Mouse (Mus musculus): ENCODE results near the gene Ccdc61. TPM values are rescaled to one million over a fixed set of nuclear protein-coding genes. Genes with fewer than 3 reads are reported as not detected.
"Not testable (repeated sequence)": the region's sequence is repeated elsewhere in the genome, so short reads cannot be mapped to it uniquely, and the experiment has no call there.

Gene Ccdc61
- polyA plus RNA-seq, 1 experiment from 2014 or later: 28.0 TPM

GRCm38 (mm10) chr7:18875372-18875771, 34.8 kb downstream of the Ccdc61 start:
- WGBS: 76% methylated on average over 5 of the region's 5 CpGs
- Histone ChIP-seq H3K4me2 (no peak overlapping the region), H3K27me3 (no peaks in the 10 kb centered on the region; the same call in 1 of the 2 replicates)

GRCm38 (mm10) chr7:18873253-18873652, 37.0 kb downstream of the Ccdc61 start:
- Histone ChIP-seq H3K36me3 (no peaks in the 10 kb centered on the region), H3K27ac (no peak overlapping the region), H3K4me3 (peak overlapping the region; percentile 38), H3K4me1 (peaks cover 8% of the 10 kb centered on the region), H3K9ac (0 out of 2 replicates have a peak overlapping the region, but pooled peaks have one; percentile 28), H3K4me2 (peak overlapping the region; percentile 72), H3K9me3 (no peaks in the 10 kb centered on the region), H3K27me3 (no peaks in the 10 kb centered on the region; the same call in 1 of the 2 replicates)
- WGBS: 0% methylated on average over 10 of the region's 10 CpGs
- peak; percentile 56; the same call in 1 of the 2 replicates for ATAC-seq (ENCODE audit: insufficient number of reproducible peaks, low FRiP score, low TSS enrichment, low read depth)

More at GRCm38 (mm10) chr7:18875372-18875771, 34.8 kb downstream of the Ccdc61 start:
- no peak overlapping the region for H3K27ac ChIP-seq
- no peak for ATAC-seq (ENCODE audit: insufficient number of reproducible peaks, low FRiP score, low TSS enrichment, low read depth)
- H3K9me3 ChIP-seq: no peaks in the 10 kb centered on the region
- H3K4me3 ChIP-seq: no peak overlapping the region
- H3K9ac ChIP-seq: no peak overlapping the region
- no peaks in the 10 kb centered on the region for H3K36me3 ChIP-seq
- peaks cover 8% of the 10 kb centered on the region for H3K4me1 ChIP-seq

- 4% methylated on average over 7 of the region's 7 CpGs for WGBS
- Histone ChIP-seq H3K27me3 (no peaks in the 10 kb centered on the region; the same call in 1 of the 2 replicates), H3K4me2 (peak overlapping the region; percentile 72), H3K4me3 (peak overlapping the region; percentile 38), H3K27ac (no peak overlapping the region), H3K9me3 (no peaks in the 10 kb centered on the region), H3K4me1 (peaks cover 8% of the 10 kb centered on the region), H3K36me3 (no peaks in the 10 kb centered on the region), H3K9ac (0 out of 2 replicates have a peak overlapping the region, but pooled peaks have one; percentile 28)
- no peak for ATAC-seq (ENCODE audit: insufficient number of reproducible peaks, low FRiP score, low TSS enrichment, low read depth)
Measured at GRCm38 (mm10) chr7:18872816-18873215, 37.4 kb downstream of the Ccdc61 start.

- no peak overlapping the region for H3K9ac ChIP-seq
- ATAC-seq (ENCODE audit: insufficient number of reproducible peaks, low FRiP score, low TSS enrichment, low read depth): no peak
Measured at GRCm38 (mm10) chr7:18872014-18872802, 38.0 kb downstream of the Ccdc61 start.

GRCm38 (mm10) chr7:18871031-18871430, 39.2 kb downstream of the Ccdc61 start, which contains the start of gene Pglyrp1:
Gene Pglyrp1, plus strand, starts transcription at chr7:18871331.
- not testable (repeated sequence) for H3K4me1 ChIP-seq; H3K9me3 ChIP-seq; H3K4me3 ChIP-seq; H3K36me3 ChIP-seq; H3K9ac ChIP-seq; H3K4me2 ChIP-seq; H3K27ac ChIP-seq; H3K27me3 ChIP-seq; ATAC-seq (ENCODE audit: insufficient number of reproducible peaks, low FRiP score, low TSS enrichment, low read depth)
- 67% methylated on average over 1 of the region's 8 CpGs for WGBS

More at GRCm38 (mm10) chr7:18872014-18872802, 38.0 kb downstream of the Ccdc61 start:
- Histone ChIP-seq H3K27me3 (no peaks in the 10 kb centered on the region; the same call in 1 of the 2 replicates), H3K27ac (no peak overlapping the region), H3K4me1 (peaks cover 8% of the 10 kb centered on the region), H3K4me3 (peak overlapping the region; percentile 38), H3K36me3 (no peaks in the 10 kb centered on the region), H3K4me2 (peak overlapping the region; percentile 72), H3K9me3 (no peaks in the 10 kb centered on the region)
- WGBS: 18% methylated on average over 13 of the region's 14 CpGs

GRCm38 (mm10) chr7:18868491-18868890, 41.7 kb downstream of the Ccdc61 start:
- WGBS: 90% methylated on average over 2 of the region's 2 CpGs
- H3K9me3 ChIP-seq: no peaks in the 10 kb centered on the region

GRCm38 (mm10) chr7:18862801-18863200, 47.4 kb downstream of the Ccdc61 start:
- H3K4me2 ChIP-seq: no peak overlapping the region
- no peaks in the 10 kb centered on the region for H3K36me3 ChIP-seq
- no peak overlapping the region for H3K9ac ChIP-seq
- no peaks in the 10 kb centered on the region for H3K4me1 ChIP-seq
- no peaks in the 10 kb centered on the region for H3K9me3 ChIP-seq
- no peak overlapping the region for H3K27ac ChIP-seq
- H3K4me3 ChIP-seq: no peak overlapping the region
- ATAC-seq (ENCODE audit: insufficient number of reproducible peaks, low FRiP score, low TSS enrichment, low read depth): no peak
- WGBS: 66% methylated on average over 6 of the region's 6 CpGs
- no peaks in the 10 kb centered on the region for H3K27me3 ChIP-seq

More at GRCm38 (mm10) chr7:18868491-18868890, 41.7 kb downstream of the Ccdc61 start:
- Histone ChIP-seq H3K4me3 (no peak overlapping the region), H3K4me1 (peaks cover 8% of the 10 kb centered on the region), H3K9ac (no peak overlapping the region), H3K27me3 (no peaks in the 10 kb centered on the region; the same call in 1 of the 2 replicates), H3K4me2 (no peak overlapping the region), H3K27ac (no peak overlapping the region), H3K36me3 (no peaks in the 10 kb centered on the region)
- no peak for ATAC-seq (ENCODE audit: insufficient number of reproducible peaks, low FRiP score, low TSS enrichment, low read depth)

- Histone ChIP-seq H3K4me2 (no peak overlapping the region), H3K4me1 (no peaks in the 10 kb centered on the region), H3K36me3 (no peaks in the 10 kb centered on the region), H3K9ac (no peak overlapping the region), H3K27me3 (no peaks in the 10 kb centered on the region), H3K4me3 (no peak overlapping the region), H3K27ac (peak overlapping the region; percentile 48; the same call in 1 of the 2 replicates), H3K9me3 (no peaks in the 10 kb centered on the region)
- WGBS: 64% methylated on average over 5 of the region's 5 CpGs
- ATAC-seq (ENCODE audit: insufficient number of reproducible peaks, low FRiP score, low TSS enrichment, low read depth): no peak
Measured at GRCm38 (mm10) chr7:18858310-18858916, 51.8 kb downstream of the Ccdc61 start.

GRCm38 (mm10) chr7:18848395-18848794, 61.8 kb downstream of the Ccdc61 start:
- Histone ChIP-seq H3K4me2 (no peak overlapping the region), H3K27ac (no peak overlapping the region), H3K4me3 (no peak overlapping the region), H3K36me3 (no peaks in the 10 kb centered on the region), H3K9ac (no peak overlapping the region), H3K9me3 (no peaks in the 10 kb centered on the region), H3K4me1 (no peaks in the 10 kb centered on the region), H3K27me3 (no peaks in the 10 kb centered on the region)
- 81% methylated on average over 1 of the region's 1 CpGs for WGBS
- ATAC-seq (ENCODE audit: insufficient number of reproducible peaks, low FRiP score, low TSS enrichment, low read depth): no peak

GRCm38 (mm10) chr7:18844811-18845210, 65.4 kb downstream of the Ccdc61 start:
- no peaks in the 10 kb centered on the region for H3K9me3 ChIP-seq
- 21% methylated on average over 5 of the region's 5 CpGs for WGBS
- ATAC-seq (ENCODE audit: insufficient number of reproducible peaks, low FRiP score, low TSS enrichment, low read depth): no peak
- H3K4me2 ChIP-seq: no peak overlapping the region
- H3K27me3 ChIP-seq: no peaks in the 10 kb centered on the region
- H3K36me3 ChIP-seq: no peaks in the 10 kb centered on the region
- peaks cover 5% of the 10 kb centered on the region; the same call in 1 of the 2 replicates for H3K4me1 ChIP-seq
- H3K9ac ChIP-seq: no peak overlapping the region
- H3K27ac ChIP-seq: no peak overlapping the region
- no peak overlapping the region for H3K4me3 ChIP-seq

- H3K27ac ChIP-seq: peak overlapping the region; percentile 51; the same call in 1 of the 2 replicates
- H3K4me2 ChIP-seq: peak overlapping the region; percentile 31
- peak overlapping the region; percentile 19; the same call in 1 of the 2 replicates for H3K4me3 ChIP-seq
- no peaks in the 10 kb centered on the region for H3K27me3 ChIP-seq
- H3K4me1 ChIP-seq: peaks cover 5% of the 10 kb centered on the region; the same call in 1 of the 2 replicates
- ATAC-seq (ENCODE audit: insufficient number of reproducible peaks, low FRiP score, low TSS enrichment, low read depth): no peak
- H3K36me3 ChIP-seq: no peaks in the 10 kb centered on the region
- H3K9me3 ChIP-seq: no peaks in the 10 kb centered on the region
- H3K9ac ChIP-seq: no peak overlapping the region
- WGBS: 86% methylated on average over 1 of the region's 1 CpGs
Measured at GRCm38 (mm10) chr7:18841174-18841567, 69.0 kb downstream of the Ccdc61 start.
